Mouse (Mus musculus) kidney, adult 2 months (tissue): ENCODE data around the gene Wdr17. TPM values are rescaled to one million over a fixed set of nuclear protein-coding genes. Genes with fewer than 3 reads are reported as not detected.

ENCODE experiments used
- DNase-seq: peaks from one replicate; pipeline ENCODE4 v3.0.0; 2021
- H3K27ac ChIP-seq: fragments of 200-500 bp; 2 replicates; pipeline ENCODE4 v1.5.1; 2012; ENCODE audit warnings: low read depth, low read length, control low read depth, inconsistent platforms; ENCODE audit not compliant: insufficient read depth
- H3K27me3 ChIP-seq: fragments of 200-500 bp; replicated peaks from 2 replicates; pipeline ENCODE4 v1.6.1; 2012; ENCODE audit warnings: mild to moderate bottlenecking, moderate library complexity, low read length, inconsistent platforms; ENCODE audit not compliant: control insufficient read depth, insufficient read depth
- H3K36me3 ChIP-seq: fragments of 200-500 bp; 2 replicates; pipeline ENCODE4 v1.6.1; 2012; ENCODE audit warnings: mild to moderate bottlenecking, moderate library complexity, low read length, inconsistent platforms; ENCODE audit not compliant: control insufficient read depth, insufficient read depth
- H3K4me1 ChIP-seq: fragments of 200-500 bp; 2 replicates; pipeline ENCODE4 v1.6.1; 2011; ENCODE audit warnings: low read length; ENCODE audit not compliant: control insufficient read depth, insufficient read depth
- H3K4me3 ChIP-seq: fragments of 200-500 bp; 2 replicates; pipeline ENCODE4 v1.5.1; 2011; ENCODE audit warnings: mild to moderate bottlenecking, low read depth, low read length, control low read depth; ENCODE audit not compliant: insufficient read depth
- CTCF ChIP-seq: fragments of 200-500 bp; conservative IDR thresholded peaks from 2 replicates; pipeline ENCODE4 v1.5.1; 2011; ENCODE audit warnings: low read depth, mild to moderate bottlenecking, control low read depth, low read length, moderate library complexity, mixed read lengths; ENCODE audit not compliant: insufficient read depth, insufficient read length
- POLR2A ChIP-seq: fragments of 200-500 bp; IDR thresholded peaks from one replicate; pipeline ENCODE4 v1.6.1; 2011; ENCODE audit warnings: low read depth, low read length, control low read depth
- WGBS: fragments of 180-500 bp; shearing (Covaris S2); methylation state at CpG from one replicate; pipeline ENCODE4 v1.1.7; 2018; 5-methylcytosine and 5-hydroxymethylcytosine counted together
- polyA plus RNA-seq: library from polyadenylated mRNA; depleted of rRNA; stranded (reverse); fragments of >200 nt; gene quantifications from 2 replicates; pipeline ENCODE4 v1.2.3, GENCODE M21; 2012

Gene Wdr17
- polyA plus RNA-seq, 1 experiment, result 0.22 TPM

GRCm38 (mm10) chr8:54736660-54737312 lies 150.2 kb downstream of the Wdr17 start:
- peak; percentile 24 for DNase-seq
- Histone ChIP-seq H3K27me3 (no peaks in the 10 kb centered on the region), H3K36me3 (no peaks in the 10 kb centered on the region), H3K4me3 (no peak overlapping the region), H3K27ac (no peak overlapping the region), H3K4me1 (no peaks in the 10 kb centered on the region)
- no peak for TF ChIP-seq POLR2A
- 0 out of 2 replicates have a peak, but pooled peaks have one; percentile 8 for TF ChIP-seq CTCF
- 56% methylated on average over 5 of the region's 5 CpGs for WGBS

- H3K4me3 ChIP-seq, result peak overlapping the region; percentile 31
- no peak for DNase-seq
- no peaks in the 10 kb centered on the region for H3K4me1 ChIP-seq
- TF ChIP-seq CTCF, result no peak
- TF ChIP-seq POLR2A, result no peak
- no peaks in the 10 kb centered on the region for H3K27me3 ChIP-seq
- no peaks in the 10 kb centered on the region for H3K36me3 ChIP-seq
- H3K27ac ChIP-seq, result no peak overlapping the region
- WGBS, result 19% methylated on average over 8 of the region's 8 CpGs
Measured at GRCm38 (mm10) chr8:54724668-54725035, 162.3 kb downstream of the Wdr17 start.

DNA sequence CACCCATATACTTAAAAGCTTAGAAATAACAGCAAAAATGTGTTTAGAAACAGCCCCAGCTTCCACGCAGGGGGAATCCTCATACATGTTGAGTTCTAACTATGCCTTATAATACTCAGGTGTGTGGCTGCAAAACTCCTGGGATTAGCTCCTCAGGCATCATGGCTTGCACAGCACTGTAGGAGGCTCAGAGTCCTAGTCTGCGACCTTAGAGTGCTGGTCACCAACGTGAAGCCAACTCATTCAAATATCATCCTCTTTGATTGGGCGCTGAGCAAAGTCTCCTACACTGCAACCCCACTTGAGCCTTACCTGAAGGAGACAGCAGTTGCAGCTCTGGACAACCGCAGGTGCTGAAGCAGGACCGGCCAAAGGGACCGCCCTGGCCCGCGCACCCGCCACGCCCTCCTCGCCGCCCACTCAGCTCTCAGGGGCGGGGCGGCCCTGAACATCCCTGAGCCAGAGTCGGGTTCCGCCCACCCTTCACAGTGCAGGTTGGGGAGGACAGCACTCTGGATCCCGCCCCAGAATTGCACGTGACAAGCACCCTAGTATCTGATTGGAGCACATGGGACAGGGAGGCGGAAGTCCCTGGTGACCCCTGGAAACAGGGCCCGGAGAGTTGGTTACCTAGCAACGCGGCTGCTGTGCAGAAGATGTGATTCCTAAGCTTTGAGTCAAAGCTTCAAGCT lies 162.9 kb downstream of the Wdr17 start:
- no peak for TF ChIP-seq POLR2A
- no peak for TF ChIP-seq CTCF
- H3K4me1 ChIP-seq, result no peaks in the 10 kb centered on the region
- WGBS, result 2% methylated on average over 23 of the region's 23 CpGs
- H3K27me3 ChIP-seq, result no peaks in the 10 kb centered on the region
- no peak overlapping the region for H3K27ac ChIP-seq
- DNase-seq, result peak; percentile 92
- no peaks in the 10 kb centered on the region for H3K36me3 ChIP-seq
- peak overlapping the region; percentile 31 for H3K4me3 ChIP-seq

- no peak for TF ChIP-seq CTCF
- TF ChIP-seq POLR2A, result no peak
- DNase-seq, result no peak
- Histone ChIP-seq H3K4me3 (no peak overlapping the region), H3K27me3 (no peaks in the 10 kb centered on the region), H3K4me1 (no peaks in the 10 kb centered on the region), H3K36me3 (no peaks in the 10 kb centered on the region), H3K27ac (no peak overlapping the region)
- WGBS, result 62% methylated on average over 4 of the region's 4 CpGs
Measured at GRCm38 (mm10) chr8:54718515-54718914, 168.5 kb downstream of the Wdr17 start.

- Histone ChIP-seq H3K27ac (no peak overlapping the region), H3K36me3 (no peaks in the 10 kb centered on the region), H3K4me3 (no peak overlapping the region), H3K27me3 (no peaks in the 10 kb centered on the region), H3K4me1 (no peaks in the 10 kb centered on the region)
- TF ChIP-seq CTCF (0 out of 2 replicates have a peak, but pooled peaks have one; percentile 1), POLR2A (no peak)
- WGBS, result 58% methylated on average over 2 of the region's 2 CpGs
- DNase-seq, result peak; percentile 13
Measured at GRCm38 (mm10) chr8:54705743-54706142, 181.2 kb downstream of the Wdr17 start.

DNA sequence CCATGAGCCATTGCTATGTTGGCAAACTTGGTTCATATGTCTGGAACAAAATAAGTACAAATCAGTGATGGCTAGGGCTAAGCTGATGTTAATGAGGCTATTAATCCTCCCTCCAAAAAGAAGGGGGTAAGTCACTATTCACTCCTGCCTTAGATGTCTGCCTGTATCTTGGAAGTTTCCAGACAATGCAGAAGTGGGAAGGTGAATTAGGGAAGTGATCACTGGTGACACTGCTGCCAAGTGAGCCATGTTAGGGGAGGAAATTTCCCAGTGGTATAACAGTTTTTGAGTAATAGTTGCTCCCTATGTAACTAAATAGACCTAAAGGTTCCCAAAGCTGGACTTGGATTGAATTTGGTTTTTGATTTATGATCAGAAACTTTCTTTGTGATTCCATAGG lies 215.2 kb downstream of the Wdr17 start:
- H3K36me3 ChIP-seq, result no peaks in the 10 kb centered on the region
- no peak for DNase-seq
- H3K27ac ChIP-seq, result no peak overlapping the region
- no peak for TF ChIP-seq POLR2A
- no peak overlapping the region for H3K4me3 ChIP-seq
- H3K4me1 ChIP-seq, result no peaks in the 10 kb centered on the region
- H3K27me3 ChIP-seq, result no peaks in the 10 kb centered on the region

- Histone ChIP-seq H3K36me3 (no peaks in the 10 kb centered on the region), H3K4me3 (no peak overlapping the region), H3K4me1 (no peaks in the 10 kb centered on the region), H3K27me3 (no peaks in the 10 kb centered on the region), H3K27ac (no peak overlapping the region)
- no peak for TF ChIP-seq CTCF
- TF ChIP-seq POLR2A, result no peak
- WGBS, result 78% methylated on average over 3 of the region's 3 CpGs
- no peak for DNase-seq
Measured at GRCm38 (mm10) chr8:54667756-54668155, 219.2 kb downstream of the Wdr17 start.
